Mouse (Mus musculus): Measurements from ENCODE around the gene Tbc1d17. TPM values are rescaled to one million over a fixed set of nuclear protein-coding genes. Genes with fewer than 3 reads are reported as not detected.

Gene Tbc1d17
- polyA plus RNA-seq, 1 experiment from 2014 or later = 74.1 TPM

DNA sequence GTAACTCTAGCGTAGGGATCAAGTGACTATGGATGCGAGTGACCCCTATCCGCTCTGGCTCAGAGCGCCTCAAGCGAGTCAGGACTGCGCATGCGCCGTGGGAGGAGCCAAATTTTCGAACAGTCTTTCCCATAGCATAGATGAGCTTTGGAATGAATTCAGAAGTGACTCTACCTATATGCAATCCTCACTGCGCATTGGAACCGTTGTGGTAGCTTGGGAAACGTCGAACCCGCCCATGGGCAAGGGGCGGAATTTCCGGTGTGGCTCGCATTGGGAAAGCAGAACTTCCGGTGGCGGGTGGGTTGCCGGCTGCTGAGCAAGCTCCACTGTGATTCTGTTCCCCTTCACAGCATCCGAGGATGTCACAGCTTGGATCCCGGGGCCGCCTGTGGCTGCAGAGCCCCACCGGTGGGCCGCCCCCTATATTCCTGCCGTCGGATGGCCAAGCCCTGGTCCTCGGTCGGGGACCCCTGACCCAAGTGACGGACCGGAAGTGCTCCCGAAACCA is 8.2 kb upstream of the Tbc1d17 start, which contains the start of gene Pnkp:
TSS of gene Pnkp (plus strand) at position 98 of the 511 bp plus-strand sequence.
- H3K4me3 ChIP-seq (replicated peaks; ENCODE audit: low read length) = peak within 1 kb of the TSS; percentile 84
- H3K9me3 ChIP-seq (replicated peaks; ENCODE audit: control insufficient read depth, low read length) = no peaks in the 10 kb centered on the region
- ATAC-seq (ENCODE audit: insufficient read depth, low FRiP score) = peak; percentile 41; the same call in 1 of the 2 replicates
- H3K27ac ChIP-seq (ENCODE audit: low read length) = peak within 1 kb of the TSS; percentile 95
- peak within 1 kb of the TSS; percentile 95 for H3K9ac ChIP-seq (ENCODE audit: low read length)
- H3K4me1 ChIP-seq (ENCODE audit: control insufficient read depth, insufficient read depth, low read length) = peaks cover 48% of the 10 kb centered on the region
- peaks cover 2% of the 10 kb centered on the region; the same call in 1 of the 2 replicates for H3K36me3 ChIP-seq (ENCODE audit: control insufficient read depth, insufficient read depth, low read length)
- H3K27me3 ChIP-seq (ENCODE audit: control insufficient read depth, insufficient read depth, low read length) = no peaks in the 10 kb centered on the region
- under 1% methylated on average over 32 of the region's 32 CpGs for WGBS
- peak within 1 kb of the TSS; percentile 92 for H3K4me2 ChIP-seq (ENCODE audit: low read depth, low read length)

DNA sequence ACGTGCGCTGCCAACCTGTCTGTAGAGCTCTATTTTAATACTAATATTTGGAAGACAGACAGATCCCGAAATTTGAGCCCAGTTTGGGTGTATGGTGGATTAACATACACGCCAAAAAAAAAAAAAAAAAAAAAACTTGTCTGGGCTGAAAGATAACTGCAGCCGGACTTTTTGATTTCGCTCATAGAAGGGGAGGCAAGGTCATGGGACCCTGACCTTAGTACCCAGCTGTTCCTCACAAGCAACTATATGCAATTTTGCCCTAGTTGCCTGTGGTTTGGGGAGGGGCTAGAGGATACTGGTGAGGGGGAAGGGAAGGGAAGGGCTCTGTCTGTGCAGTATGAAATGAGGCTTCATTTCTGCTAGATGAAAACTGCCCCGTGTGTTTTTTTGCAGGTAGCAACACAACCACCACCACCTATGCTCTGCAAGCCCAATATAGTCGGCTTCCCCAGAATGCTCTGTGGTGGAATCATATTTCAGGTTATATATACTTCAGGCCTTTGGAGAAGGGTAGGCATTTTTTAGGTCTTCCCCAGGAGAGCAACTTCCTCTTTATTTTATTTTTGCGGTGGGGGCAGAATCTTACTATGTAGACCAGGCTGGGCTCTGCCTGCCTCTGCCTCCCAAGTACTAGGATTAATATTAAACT is 7.5 kb upstream of the Tbc1d17 start:
- ATAC-seq (ENCODE audit: insufficient read depth, low FRiP score) = no peak
- H3K4me2 ChIP-seq (ENCODE audit: low read depth, low read length) = peak overlapping the region; percentile 92
- 58% methylated on average over 9 of the region's 9 CpGs for WGBS
- H3K9ac ChIP-seq (ENCODE audit: low read length) = peak overlapping the region; percentile 95; the same call in 1 of the 2 replicates
- no peaks in the 10 kb centered on the region for H3K27me3 ChIP-seq (ENCODE audit: control insufficient read depth, insufficient read depth, low read length)
- peaks cover 48% of the 10 kb centered on the region for H3K4me1 ChIP-seq (ENCODE audit: control insufficient read depth, insufficient read depth, low read length)
- peak overlapping the region; percentile 84 for H3K4me3 ChIP-seq (replicated peaks; ENCODE audit: low read length)
- H3K9me3 ChIP-seq (replicated peaks; ENCODE audit: control insufficient read depth, low read length) = no peaks in the 10 kb centered on the region
- no peaks in the 10 kb centered on the region for H3K36me3 ChIP-seq (ENCODE audit: control insufficient read depth, insufficient read depth, low read length)
- peak overlapping the region; percentile 95 for H3K27ac ChIP-seq (ENCODE audit: low read length)

DNA sequence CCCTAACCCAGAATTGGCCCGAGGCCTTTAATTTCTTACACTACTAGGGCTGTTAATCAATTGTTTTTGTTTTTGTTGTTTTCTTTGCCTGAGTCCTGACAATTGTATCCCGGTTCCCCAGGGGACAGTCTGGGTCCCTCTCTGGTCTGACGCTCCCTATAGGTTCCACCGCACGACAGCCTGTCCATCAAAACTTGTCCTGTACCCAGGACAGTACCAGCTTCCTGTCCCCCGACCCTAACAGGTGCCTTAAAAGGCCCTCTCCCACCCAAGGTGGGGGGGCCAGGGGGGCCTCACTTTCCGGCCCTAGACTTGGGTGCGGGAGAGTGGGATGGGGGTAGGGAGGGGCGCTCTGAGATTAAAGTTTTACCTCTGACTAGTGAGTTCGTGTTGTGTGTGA is 6.2 kb upstream of the Tbc1d17 start:
- Histone ChIP-seq H3K9me3 (replicated peaks; ENCODE audit: control insufficient read depth, low read length) (no peaks in the 10 kb centered on the region), H3K27ac (ENCODE audit: low read length) (peak overlapping the region; percentile 98), H3K4me1 (ENCODE audit: control insufficient read depth, insufficient read depth, low read length) (peaks cover 51% of the 10 kb centered on the region), H3K9ac (ENCODE audit: low read length) (peak overlapping the region; percentile 77), H3K4me2 (ENCODE audit: low read depth, low read length) (peak overlapping the region; percentile 93), H3K36me3 (ENCODE audit: control insufficient read depth, insufficient read depth, low read length) (no peaks in the 10 kb centered on the region), H3K4me3 (replicated peaks; ENCODE audit: low read length) (peak overlapping the region; percentile 63), H3K27me3 (ENCODE audit: control insufficient read depth, insufficient read depth, low read length) (no peaks in the 10 kb centered on the region)
- peak; percentile 2; the same call in 1 of the 2 replicates for ATAC-seq (ENCODE audit: insufficient read depth, low FRiP score)
- WGBS = 43% methylated on average over 10 of the region's 10 CpGs

DNA sequence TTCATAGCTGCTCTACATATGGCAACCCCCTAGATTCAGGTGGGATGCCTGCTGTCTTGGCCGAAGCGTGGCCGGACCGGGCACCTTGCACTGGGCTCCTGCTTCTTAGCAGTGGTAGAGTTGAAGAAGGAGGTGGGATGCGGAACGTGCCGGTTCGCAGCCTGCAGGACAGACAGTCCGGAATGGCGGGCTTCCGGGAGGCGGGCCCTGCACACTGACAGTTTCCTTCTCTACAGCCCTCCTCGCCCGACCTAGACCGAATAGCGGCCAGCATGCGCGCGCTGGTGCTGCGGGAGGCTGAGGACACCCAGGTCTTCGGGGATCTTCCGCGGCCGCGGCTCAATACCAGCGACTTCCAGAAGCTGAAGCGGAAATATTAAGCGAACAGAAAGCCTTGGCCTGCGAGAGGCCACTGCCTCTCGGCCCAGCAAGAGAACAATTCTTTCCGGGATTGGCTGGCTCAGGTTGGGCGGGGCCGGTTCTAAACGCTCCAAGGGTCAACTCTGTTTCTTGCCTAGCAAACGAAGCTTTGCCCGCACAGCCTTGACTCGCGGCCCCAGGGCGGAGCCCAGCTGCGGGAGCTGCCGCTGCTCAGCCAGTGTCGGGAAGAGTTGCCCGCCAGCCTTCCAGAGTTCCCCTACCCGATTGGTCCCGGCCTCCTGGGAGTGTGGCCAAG is 5.6 kb upstream of the Tbc1d17 start:
- H3K4me1 ChIP-seq (ENCODE audit: control insufficient read depth, insufficient read depth, low read length) = peaks cover 51% of the 10 kb centered on the region
- ATAC-seq (ENCODE audit: insufficient read depth, low FRiP score) = peak; percentile 76
- peak overlapping the region; percentile 63 for H3K4me3 ChIP-seq (replicated peaks; ENCODE audit: low read length)
- H3K27ac ChIP-seq (ENCODE audit: low read length) = peak overlapping the region; percentile 98
- H3K4me2 ChIP-seq (ENCODE audit: low read depth, low read length) = peak overlapping the region; percentile 93
- H3K27me3 ChIP-seq (ENCODE audit: control insufficient read depth, insufficient read depth, low read length) = no peaks in the 10 kb centered on the region
- no peaks in the 10 kb centered on the region for H3K9me3 ChIP-seq (replicated peaks; ENCODE audit: control insufficient read depth, low read length)
- under 1% methylated on average over 45 of the region's 45 CpGs for WGBS
- peak overlapping the region; percentile 77 for H3K9ac ChIP-seq (ENCODE audit: low read length)
- no peaks in the 10 kb centered on the region for H3K36me3 ChIP-seq (ENCODE audit: control insufficient read depth, insufficient read depth, low read length)

DNA sequence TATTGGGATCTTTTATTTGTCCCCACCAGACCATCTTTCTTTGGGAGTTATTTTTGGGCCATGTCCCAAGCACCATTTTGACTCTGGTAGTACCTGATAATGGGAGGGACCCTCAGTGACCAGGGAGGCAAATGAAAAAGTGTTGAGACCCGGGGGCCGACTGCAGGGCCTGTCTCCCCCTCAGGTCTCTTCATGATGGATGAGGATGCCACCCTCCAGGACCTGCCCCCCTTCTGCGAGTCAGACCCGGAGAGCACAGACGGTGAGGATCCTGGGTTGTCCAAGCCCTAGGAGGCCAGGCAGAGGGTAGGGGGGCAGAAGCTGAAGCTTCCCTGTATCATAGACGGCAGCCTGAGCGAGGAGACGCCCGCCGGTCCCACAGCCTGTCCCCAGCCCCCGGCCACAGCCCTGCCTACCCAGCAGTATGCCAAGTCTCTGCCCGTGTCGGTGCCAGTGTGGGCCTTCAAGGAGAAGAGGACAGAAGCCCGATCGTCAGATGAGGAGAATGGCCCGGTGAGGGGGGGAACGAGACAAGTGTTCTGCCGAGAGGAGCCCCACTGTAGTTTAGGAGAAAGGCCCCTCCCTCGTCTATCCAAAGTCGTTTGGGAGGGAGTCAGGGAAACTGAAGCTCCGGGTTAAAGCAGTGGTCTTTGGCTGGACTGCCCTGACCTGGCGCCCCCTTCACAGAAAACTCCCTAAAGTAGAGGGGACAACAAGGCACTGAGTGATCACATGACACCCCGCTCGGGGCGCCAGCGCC is 4.9 kb upstream of the Tbc1d17 start:
- peak overlapping the region; percentile 98 for H3K27ac ChIP-seq (ENCODE audit: low read length)
- no peak for ATAC-seq (ENCODE audit: insufficient read depth, low FRiP score)
- 26% methylated on average over 26 of the region's 26 CpGs for WGBS
- peak overlapping the region; percentile 77 for H3K9ac ChIP-seq (ENCODE audit: low read length)
- H3K4me3 ChIP-seq (replicated peaks; ENCODE audit: low read length) = peak overlapping the region; percentile 63
- peak overlapping the region; percentile 93 for H3K4me2 ChIP-seq (ENCODE audit: low read depth, low read length)
- H3K9me3 ChIP-seq (replicated peaks; ENCODE audit: control insufficient read depth, low read length) = no peaks in the 10 kb centered on the region
- peaks cover 51% of the 10 kb centered on the region for H3K4me1 ChIP-seq (ENCODE audit: control insufficient read depth, insufficient read depth, low read length)
- no peaks in the 10 kb centered on the region for H3K27me3 ChIP-seq (ENCODE audit: control insufficient read depth, insufficient read depth, low read length)
- H3K36me3 ChIP-seq (ENCODE audit: control insufficient read depth, insufficient read depth, low read length) = no peaks in the 10 kb centered on the region

DNA sequence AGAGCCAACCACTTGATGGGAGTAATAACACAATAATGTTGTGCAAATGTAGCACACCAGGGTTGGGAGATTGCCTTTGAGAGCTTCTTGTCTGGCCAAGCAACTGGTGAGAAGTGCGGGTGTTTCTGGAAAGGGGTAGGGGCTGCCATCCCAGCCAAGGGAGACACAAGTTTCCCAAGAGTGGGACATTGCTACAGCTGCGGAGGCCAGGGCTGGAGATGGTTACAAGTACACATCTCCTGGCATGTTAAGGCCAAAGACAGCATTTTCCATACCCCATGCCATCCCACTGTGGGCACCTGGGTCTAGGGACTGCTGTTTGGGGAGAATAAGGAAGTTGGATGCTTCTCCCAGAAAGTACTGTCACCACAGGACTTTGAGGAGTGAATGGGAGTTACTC is 4.2 kb upstream of the Tbc1d17 start:
- 90% methylated on average over 2 of the region's 2 CpGs for WGBS
- Histone ChIP-seq H3K27ac (ENCODE audit: low read length) (no peak overlapping the region), H3K9ac (ENCODE audit: low read length) (0 out of 2 replicates have a peak overlapping the region, but pooled peaks have one; percentile 20), H3K4me2 (ENCODE audit: low read depth, low read length) (no peak overlapping the region), H3K4me3 (replicated peaks; ENCODE audit: low read length) (no peak overlapping the region), H3K27me3 (ENCODE audit: control insufficient read depth, insufficient read depth, low read length) (no peaks in the 10 kb centered on the region), H3K36me3 (ENCODE audit: control insufficient read depth, insufficient read depth, low read length) (no peaks in the 10 kb centered on the region), H3K4me1 (ENCODE audit: control insufficient read depth, insufficient read depth, low read length) (peaks cover 49% of the 10 kb centered on the region), H3K9me3 (replicated peaks; ENCODE audit: control insufficient read depth, low read length) (no peaks in the 10 kb centered on the region)
- ATAC-seq (ENCODE audit: insufficient read depth, low FRiP score) = no peak

DNA sequence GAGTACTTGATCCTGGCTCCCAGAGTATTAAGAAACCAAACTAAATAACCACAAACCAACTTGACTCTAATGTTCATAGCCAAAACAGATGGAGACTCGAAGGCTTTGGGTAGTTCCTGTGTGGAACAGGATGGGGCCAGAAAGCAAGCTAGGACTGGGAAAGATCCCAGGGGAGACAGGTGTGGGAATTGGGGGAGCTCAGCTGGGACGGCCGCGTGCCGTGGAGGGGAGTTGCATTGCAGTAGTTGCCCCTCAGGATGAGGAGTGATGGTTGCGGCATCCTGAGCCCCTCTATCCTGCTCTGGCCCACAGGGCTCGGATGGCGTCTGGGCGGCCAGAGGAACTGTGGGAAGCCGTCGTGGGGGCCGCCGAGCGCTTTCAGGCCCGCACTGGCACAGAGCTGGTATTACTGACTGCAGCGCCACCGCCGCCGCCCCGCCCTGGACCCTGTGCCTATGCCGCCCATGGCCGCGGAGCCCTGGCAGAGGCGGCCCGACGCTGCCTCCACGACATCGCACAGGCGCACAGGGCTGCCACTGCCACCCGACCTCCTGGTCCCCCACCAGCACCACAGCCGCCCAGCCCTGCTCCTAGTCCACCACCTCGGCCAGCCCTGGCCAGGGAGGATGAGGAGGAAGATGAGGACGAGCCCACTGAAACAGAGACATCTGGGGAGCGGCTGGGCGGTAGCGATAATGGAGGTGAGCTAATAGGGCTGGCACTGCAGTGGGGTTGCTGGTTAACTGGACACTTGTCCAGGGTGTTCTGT is 3.6 kb upstream of the Tbc1d17 start:
- no peak overlapping the region for H3K27ac ChIP-seq (ENCODE audit: low read length)
- H3K9ac ChIP-seq (ENCODE audit: low read length) = 0 out of 2 replicates have a peak overlapping the region, but pooled peaks have one; percentile 20

DNA sequence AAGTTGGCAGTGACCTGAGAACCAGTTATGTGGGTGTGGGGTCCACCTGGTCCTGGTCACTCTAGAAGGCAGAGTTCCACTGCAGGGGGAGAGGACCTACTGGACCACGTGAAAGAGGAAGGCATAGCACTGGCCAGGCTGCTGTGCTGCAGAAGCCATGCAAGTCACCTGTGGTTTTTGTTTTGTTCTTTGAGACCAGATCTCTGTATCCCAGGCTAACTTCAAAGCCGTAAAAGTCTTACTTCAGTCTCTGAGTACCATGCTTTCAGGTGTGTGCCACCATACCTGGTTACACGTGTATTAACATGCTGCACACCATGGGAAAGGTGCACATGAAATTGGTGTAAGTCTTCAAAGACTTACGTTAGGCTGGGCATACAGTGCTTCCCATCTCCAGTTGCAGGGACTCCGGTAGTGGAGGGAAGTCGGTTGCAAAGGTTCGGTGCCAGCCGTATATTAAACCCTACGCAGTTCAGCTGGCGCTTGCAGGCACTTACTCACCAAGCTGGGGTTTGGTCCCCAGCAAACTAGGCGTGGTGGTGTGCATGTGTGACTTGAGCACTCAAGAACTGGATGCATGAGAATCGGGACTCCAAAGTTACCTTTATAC is 2.9 kb upstream of the Tbc1d17 start:
- no peak overlapping the region for H3K27ac ChIP-seq (ENCODE audit: low read length)
- peaks cover 52% of the 10 kb centered on the region for H3K4me1 ChIP-seq (ENCODE audit: control insufficient read depth, insufficient read depth, low read length)
- H3K36me3 ChIP-seq (ENCODE audit: control insufficient read depth, insufficient read depth, low read length) = 0 out of 2 replicates have a peak, but pooled peaks cover under 1% of the 10 kb centered on the region
- no peaks in the 10 kb centered on the region for H3K9me3 ChIP-seq (replicated peaks; ENCODE audit: control insufficient read depth, low read length)
- no peak overlapping the region for H3K4me3 ChIP-seq (replicated peaks; ENCODE audit: low read length)
- no peak for ATAC-seq (ENCODE audit: insufficient read depth, low FRiP score)
- WGBS = 88% methylated on average over 12 of the region's 12 CpGs
- no peaks in the 10 kb centered on the region for H3K27me3 ChIP-seq (ENCODE audit: control insufficient read depth, insufficient read depth, low read length)
- H3K4me2 ChIP-seq (ENCODE audit: low read depth, low read length) = no peak overlapping the region
- H3K9ac ChIP-seq (ENCODE audit: low read length) = no peak overlapping the region

More for the DNA sequence above, 3.6 kb upstream of the Tbc1d17 start:
- 88% methylated on average over 36 of the region's 36 CpGs for WGBS
- Histone ChIP-seq H3K4me3 (replicated peaks; ENCODE audit: low read length) (no peak overlapping the region), H3K27me3 (ENCODE audit: control insufficient read depth, insufficient read depth, low read length) (no peaks in the 10 kb centered on the region), H3K36me3 (ENCODE audit: control insufficient read depth, insufficient read depth, low read length) (no peaks in the 10 kb centered on the region), H3K4me2 (ENCODE audit: low read depth, low read length) (no peak overlapping the region), H3K4me1 (ENCODE audit: control insufficient read depth, insufficient read depth, low read length) (peaks cover 50% of the 10 kb centered on the region), H3K9me3 (replicated peaks; ENCODE audit: control insufficient read depth, low read length) (no peaks in the 10 kb centered on the region)
- no peak for ATAC-seq (ENCODE audit: insufficient read depth, low FRiP score)

All from stomach, embryonic 16.5 days (tissue).